In the genomic region with DNA sequence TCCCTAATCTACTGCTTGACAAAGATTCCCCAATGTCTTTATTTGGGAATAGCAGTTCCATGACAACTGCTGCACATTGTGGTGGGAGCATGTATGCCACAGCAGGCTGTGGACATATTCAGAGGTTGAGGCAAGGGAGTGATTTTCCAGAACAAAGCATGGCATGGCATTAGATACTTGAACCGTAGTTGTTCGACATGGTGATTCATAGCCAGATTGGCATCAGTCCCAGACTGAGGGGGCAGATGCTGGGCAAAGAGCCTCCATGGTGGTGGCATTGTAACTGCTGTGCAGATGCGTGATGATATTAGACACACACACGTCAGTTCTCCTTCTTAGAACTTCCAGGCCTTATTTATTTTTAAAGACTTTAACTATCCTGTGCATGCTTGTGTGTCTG, we compare ENCODE assay signal across 11 mouse cellular contexts.
DNase-seq lines count a peak whose midpoint lies in the region; ATAC-seq and TF ChIP-seq lines count a peak whose summit lies in the region.
"Had no signal": no experiment of that assay in that cellular context is flagged by ENCODE, and none has a peak within 500 bp of the region (broad histone marks: within the 10 kb centered on the region; RNA-seq: fewer than 3 reads in every experiment).

No protein-coding gene starts in this region.

- H3K27ac ChIP-seq in embryonic facial prominence, embryonic 14.5 days (replicated peaks; ENCODE audit: low read depth, low read length) = no peak overlapping the region
- H3K27ac ChIP-seq in embryonic facial prominence, embryonic 10.5 days (replicated peaks) = no peak overlapping the region
- H3K27ac ChIP-seq in midbrain, postnatal 0 days (ENCODE audit: low read depth, low read length) = no peak overlapping the region
- H3K27ac ChIP-seq in midbrain, embryonic 13.5 days = no peak overlapping the region
- no peak overlapping the region for H3K27ac ChIP-seq in intestine, embryonic 15.5 days
- H3K27ac ChIP-seq: embryonic facial prominence, embryonic 15.5 days had no signal

- peaks cover 40% of the 10 kb centered on the region for H3K36me3 ChIP-seq in embryonic facial prominence, embryonic 14.5 days (ENCODE audit: control insufficient read depth, insufficient read depth, low read length)
- H3K36me3 ChIP-seq in embryonic facial prominence, embryonic 10.5 days (replicated peaks) = peaks cover 46% of the 10 kb centered on the region
- H3K36me3 ChIP-seq in midbrain, postnatal 0 days (ENCODE audit: insufficient read depth, low read length) = no peaks in the 10 kb centered on the region
- no peaks in the 10 kb centered on the region for H3K36me3 ChIP-seq in midbrain, embryonic 13.5 days
- no peaks in the 10 kb centered on the region for H3K36me3 ChIP-seq in intestine, embryonic 15.5 days

- peak; percentile 45 for DNase-seq in embryonic facial prominence, embryonic 14.5 days (ENCODE audit: low spot score)
- no peak for DNase-seq in embryonic facial prominence, embryonic 10.5 days (ENCODE audit: low spot score)
- DNase-seq in midbrain, postnatal 0 days (ENCODE audit: low spot score) = peak; percentile 67
- peak; percentile 76 for DNase-seq in fibroblast of lung, adult 2 months (ENCODE audit: low read depth)
- DNase-seq in left cerebral cortex, postnatal 4 days = peak; percentile 46
- no peak for DNase-seq in thymus, postnatal 0 days (ENCODE audit: low spot score)
- DNase-seq: cerebellum, adult 11-12 months had no signal

- no peak overlapping the region for H3K4me3 ChIP-seq in embryonic facial prominence, embryonic 14.5 days (ENCODE audit: low read depth, low read length)
- no peak overlapping the region for H3K4me3 ChIP-seq in embryonic facial prominence, embryonic 10.5 days
- no peak overlapping the region for H3K4me3 ChIP-seq in midbrain, postnatal 0 days (ENCODE audit: low read depth, low read length)
- no peak overlapping the region for H3K4me3 ChIP-seq in midbrain, embryonic 13.5 days (replicated peaks)
- H3K4me3 ChIP-seq in intestine, embryonic 15.5 days (replicated peaks) = no peak overlapping the region
- H3K4me3 ChIP-seq: embryonic facial prominence, embryonic 15.5 days had no signal

- H3K9ac ChIP-seq in embryonic facial prominence, embryonic 14.5 days (ENCODE audit: low read depth, low read length) = no peak overlapping the region
- H3K9ac ChIP-seq in midbrain, postnatal 0 days (replicated peaks; ENCODE audit: low read length, poor library complexity, severe bottlenecking) = no peak overlapping the region
- H3K9ac ChIP-seq in midbrain, embryonic 13.5 days (replicated peaks) = no peak overlapping the region
- H3K9ac ChIP-seq in intestine, embryonic 15.5 days = no peak overlapping the region
- H3K9ac ChIP-seq: embryonic facial prominence, embryonic 15.5 days had no signal

- WGBS in embryonic facial prominence, embryonic 14.5 days = 60% methylated on average over 4 of the region's 4 CpGs
- 94% methylated on average over 4 of the region's 4 CpGs for WGBS in embryonic facial prominence, embryonic 10.5 days
- WGBS in midbrain, postnatal 0 days = 62% methylated on average over 4 of the region's 4 CpGs
- 78% methylated on average over 4 of the region's 4 CpGs for WGBS in midbrain, embryonic 13.5 days
- WGBS in intestine, embryonic 15.5 days = 81% methylated on average over 4 of the region's 4 CpGs

- H3K4me2 ChIP-seq in embryonic facial prominence, embryonic 14.5 days (ENCODE audit: low read depth, low read length) = no peak overlapping the region
- no peak overlapping the region for H3K4me2 ChIP-seq in midbrain, postnatal 0 days (ENCODE audit: low read depth, low read length, poor library complexity, severe bottlenecking)
- H3K4me2 ChIP-seq in midbrain, embryonic 13.5 days (replicated peaks) = no peak overlapping the region
- H3K4me2 ChIP-seq in intestine, embryonic 15.5 days (replicated peaks) = no peak overlapping the region
- H3K4me2 ChIP-seq: embryonic facial prominence, embryonic 15.5 days had no signal

- H3K9me3 ChIP-seq in embryonic facial prominence, embryonic 14.5 days (ENCODE audit: control insufficient read depth, low read length) = no peaks in the 10 kb centered on the region
- H3K9me3 ChIP-seq in embryonic facial prominence, embryonic 10.5 days = no peaks in the 10 kb centered on the region
- no peaks in the 10 kb centered on the region for H3K9me3 ChIP-seq in midbrain, postnatal 0 days (ENCODE audit: low read length)
- no peaks in the 10 kb centered on the region for H3K9me3 ChIP-seq in midbrain, embryonic 13.5 days
- no peaks in the 10 kb centered on the region for H3K9me3 ChIP-seq in intestine, embryonic 15.5 days
- H3K9me3 ChIP-seq: embryonic facial prominence, embryonic 15.5 days had no signal

- H3K27me3 ChIP-seq in embryonic facial prominence, embryonic 14.5 days (replicated peaks; ENCODE audit: control insufficient read depth, insufficient read depth, low read length) = no peaks in the 10 kb centered on the region
- H3K27me3 ChIP-seq in embryonic facial prominence, embryonic 10.5 days (replicated peaks; ENCODE audit: low read depth, poor library complexity, severe bottlenecking) = no peaks in the 10 kb centered on the region
- H3K27me3 ChIP-seq in midbrain, postnatal 0 days (ENCODE audit: insufficient read depth, low read length) = no peaks in the 10 kb centered on the region
- no peaks in the 10 kb centered on the region for H3K27me3 ChIP-seq in midbrain, embryonic 13.5 days
- no peaks in the 10 kb centered on the region for H3K27me3 ChIP-seq in intestine, embryonic 15.5 days (replicated peaks)
- H3K27me3 ChIP-seq: embryonic facial prominence, embryonic 15.5 days had no signal

- no peak for TF ChIP-seq CTCF in midbrain, postnatal 0 days (IDR thresholded peaks at IDR 0.05)

- H3K4me1 ChIP-seq in embryonic facial prominence, embryonic 14.5 days (ENCODE audit: control insufficient read depth, insufficient read depth, low read length) = no peaks in the 10 kb centered on the region
- H3K4me1 ChIP-seq in embryonic facial prominence, embryonic 10.5 days = no peaks in the 10 kb centered on the region
- H3K4me1 ChIP-seq in midbrain, postnatal 0 days (ENCODE audit: insufficient read depth, low read length) = no peaks in the 10 kb centered on the region
- H3K4me1 ChIP-seq in midbrain, embryonic 13.5 days (replicated peaks) = no peaks in the 10 kb centered on the region
- H3K4me1 ChIP-seq in intestine, embryonic 15.5 days (replicated peaks) = no peaks in the 10 kb centered on the region

- no peak for ATAC-seq in embryonic facial prominence, embryonic 14.5 days (ENCODE audit: low read depth)
- ATAC-seq in midbrain, postnatal 0 days (ENCODE audit: low FRiP score) = no peak
- ATAC-seq in midbrain, embryonic 13.5 days = no peak
- no peak for ATAC-seq in intestine, embryonic 15.5 days
- ATAC-seq: intestine, postnatal 0 days had no signal

- intact Hi-C loops in left cerebral cortex, postnatal 4 days (cut with DNase I) = no loop called here

Comparison
In these comparisons a context has a peak if more than half of its experiments do, and no peak if none do; other contexts are left out.
1. DNase-seq: peak in embryonic facial prominence, embryonic 14.5 days (single experiment), midbrain, postnatal 0 days (single experiment), fibroblast of lung, adult 2 months (single experiment) and left cerebral cortex, postnatal 4 days (single experiment); none in embryonic facial prominence, embryonic 10.5 days (single experiment) and thymus, postnatal 0 days (single experiment).